Mouse (Mus musculus): ENCODE results near the gene Pfkp. TPM values are rescaled to one million over a fixed set of nuclear protein-coding genes. Genes with fewer than 3 reads are reported as not detected.
A peak's percentile ranks its signal among the peaks of the same experiment; 100 is the strongest.

The Pfkp gene
- total RNA-seq, 2 experiments from 2014 or later = 4.2 to 14.7 TPM

- no peak for ATAC-seq (replicated peaks; ENCODE audit: low FRiP score, poor library complexity, severe bottlenecking)
These were observed 26.7 kb downstream of the Pfkp start for GRCm38 (mm10) chr13:6621831-6622230.

GRCm38 (mm10) chr13:6620250-6620649 lies 28.3 kb downstream of the Pfkp start:
- no peak for ATAC-seq (replicated peaks; ENCODE audit: low FRiP score, poor library complexity, severe bottlenecking)

- ATAC-seq (replicated peaks; ENCODE audit: low FRiP score, poor library complexity, severe bottlenecking) = no peak
These were observed 29.9 kb downstream of the Pfkp start for GRCm38 (mm10) chr13:6618711-6619110.

DNA sequence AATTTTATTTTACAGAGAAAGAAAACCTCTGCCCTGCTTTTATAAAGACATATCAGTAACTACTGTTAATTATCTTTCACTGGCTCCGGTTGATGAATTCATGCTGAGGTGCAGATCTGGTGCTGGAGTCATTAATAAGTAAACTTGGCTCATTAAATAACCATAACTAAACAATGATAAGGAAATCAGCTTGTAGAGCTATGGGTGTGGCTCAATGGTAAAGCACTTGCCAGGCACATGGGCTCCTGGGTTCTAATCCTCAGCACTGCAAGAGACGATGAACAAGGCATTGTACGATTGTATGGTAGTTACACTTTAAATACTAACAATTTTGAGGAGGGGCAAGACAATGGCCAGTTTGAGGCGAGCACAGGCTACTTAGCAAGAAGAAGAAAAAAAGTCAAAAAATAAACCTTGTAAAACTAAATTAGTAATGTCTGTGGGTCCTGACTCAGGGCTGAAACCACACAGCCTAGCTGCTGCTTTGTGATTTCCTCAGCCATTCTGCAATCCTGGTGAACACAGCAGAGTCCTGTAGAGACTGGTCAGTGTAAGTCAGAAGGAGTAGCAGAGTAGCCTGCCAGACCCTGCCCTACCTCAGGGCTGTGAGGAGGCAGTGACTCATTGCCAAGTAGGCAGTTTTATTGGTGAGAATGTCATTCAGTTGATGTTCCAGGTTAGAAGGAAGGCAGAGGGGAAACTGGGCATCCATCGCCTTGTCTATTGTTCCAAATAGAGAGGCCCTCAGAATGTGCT lies 34.7 kb downstream of the Pfkp start:
- no peak for ATAC-seq (replicated peaks; ENCODE audit: low FRiP score, poor library complexity, severe bottlenecking)

GRCm38 (mm10) chr13:6602786-6603409 lies 45.7 kb downstream of the Pfkp start:
- ATAC-seq (replicated peaks; ENCODE audit: low FRiP score, poor library complexity, severe bottlenecking) = no peak

DNA sequence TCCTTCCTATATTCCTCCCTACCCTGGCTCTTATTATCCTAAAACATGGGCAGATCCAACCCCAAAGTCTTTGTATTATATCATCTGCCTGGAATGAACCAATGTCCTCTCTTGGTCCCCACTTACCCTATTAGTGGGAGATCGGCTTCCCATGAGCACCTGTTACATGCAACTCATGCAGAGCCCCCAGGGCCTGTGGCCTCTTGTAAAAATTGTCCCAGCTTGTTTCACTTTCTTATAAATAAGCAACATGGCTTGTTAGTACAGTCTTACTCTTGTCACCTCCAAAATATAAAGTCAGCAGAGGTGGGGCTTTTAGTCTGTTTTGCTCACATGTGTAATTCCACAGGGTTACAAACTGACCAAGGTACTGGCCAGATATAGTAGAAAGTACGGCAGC lies 46.9 kb downstream of the Pfkp start:
- no peak for ATAC-seq (replicated peaks; ENCODE audit: low FRiP score, poor library complexity, severe bottlenecking)

GRCm38 (mm10) chr13:6600626-6601025 lies 48.0 kb downstream of the Pfkp start:
- no peak for ATAC-seq (replicated peaks; ENCODE audit: low FRiP score, poor library complexity, severe bottlenecking)

GRCm38 (mm10) chr13:6597801-6598200 lies 50.8 kb downstream of the Pfkp start:
- ATAC-seq (replicated peaks; ENCODE audit: low FRiP score, poor library complexity, severe bottlenecking) = no peak

GRCm38 (mm10) chr13:6595403-6595802 lies 53.2 kb downstream of the Pfkp start:
- ATAC-seq (replicated peaks; ENCODE audit: low FRiP score, poor library complexity, severe bottlenecking) = no peak

- no peak for ATAC-seq (replicated peaks; ENCODE audit: low FRiP score, poor library complexity, severe bottlenecking)
These were observed 57.7 kb downstream of the Pfkp start for GRCm38 (mm10) chr13:6590846-6591245.

GRCm38 (mm10) chr13:6586009-6586408 lies 62.6 kb downstream of the Pfkp start:
- no peak for ATAC-seq (replicated peaks; ENCODE audit: low FRiP score, poor library complexity, severe bottlenecking)

- no peak for ATAC-seq (replicated peaks; ENCODE audit: low FRiP score, poor library complexity, severe bottlenecking)
These were observed 65.0 kb downstream of the Pfkp start for GRCm38 (mm10) chr13:6583499-6584125.

DNA sequence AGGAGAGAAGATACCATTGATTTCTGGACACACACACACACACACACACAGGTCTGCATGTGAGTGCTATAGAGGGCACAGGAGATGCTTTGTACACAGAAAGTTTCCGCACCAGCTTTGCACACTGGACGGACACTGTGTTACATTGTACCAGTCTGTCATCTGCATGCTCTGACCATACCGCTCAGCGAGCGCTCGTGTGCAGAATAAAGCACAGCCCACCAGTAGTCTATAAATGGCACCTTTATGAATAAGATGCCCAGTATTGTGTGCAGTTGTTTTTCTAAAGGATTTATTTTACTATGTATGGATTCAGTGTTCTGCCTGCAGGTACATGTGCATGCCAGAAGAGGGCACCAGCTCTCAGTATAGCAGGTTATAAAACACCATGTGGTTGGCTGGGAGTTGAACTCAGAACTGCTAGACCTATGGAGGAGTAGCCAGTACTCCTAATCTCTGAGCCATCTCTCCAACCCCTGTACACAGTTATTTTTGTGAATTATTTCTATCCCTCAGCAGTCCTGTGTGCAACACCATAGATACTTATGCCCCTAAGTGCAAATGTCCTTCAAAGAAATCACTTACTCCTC lies 72.6 kb downstream of the Pfkp start:
- ATAC-seq (replicated peaks; ENCODE audit: low FRiP score, poor library complexity, severe bottlenecking) = no peak

DNA sequence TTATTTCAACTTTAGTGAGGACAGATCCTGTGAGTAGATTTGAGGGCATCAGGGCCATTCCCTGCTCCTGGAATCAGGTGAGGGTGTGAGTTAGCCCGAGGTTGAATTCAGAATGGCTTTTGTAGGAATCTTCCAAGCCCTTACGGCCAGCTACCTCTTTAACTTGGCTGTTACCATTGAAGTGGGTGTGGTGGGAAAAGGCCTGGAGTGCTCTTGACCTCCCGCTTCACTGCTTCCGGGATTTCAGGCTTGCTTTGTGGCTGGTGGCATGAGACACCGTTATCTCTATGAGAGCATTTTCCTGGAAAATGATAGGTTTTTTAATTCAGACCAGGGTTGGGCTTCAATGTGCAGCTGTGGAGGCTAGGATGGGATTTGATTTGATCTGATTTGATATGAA lies 83.0 kb downstream of the Pfkp start:
- ATAC-seq (replicated peaks; ENCODE audit: low FRiP score, poor library complexity, severe bottlenecking) = no peak

- no peak for ATAC-seq (replicated peaks; ENCODE audit: low FRiP score, poor library complexity, severe bottlenecking)
These were observed 86.2 kb downstream of the Pfkp start for GRCm38 (mm10) chr13:6562409-6562808.

GRCm38 (mm10) chr13:6557771-6558170 lies 90.8 kb downstream of the Pfkp start:
- ATAC-seq (replicated peaks; ENCODE audit: low FRiP score, poor library complexity, severe bottlenecking) = no peak

GRCm38 (mm10) chr13:6555656-6556055 lies 92.9 kb downstream of the Pfkp start:
- no peak for ATAC-seq (replicated peaks; ENCODE audit: low FRiP score, poor library complexity, severe bottlenecking)

DNA sequence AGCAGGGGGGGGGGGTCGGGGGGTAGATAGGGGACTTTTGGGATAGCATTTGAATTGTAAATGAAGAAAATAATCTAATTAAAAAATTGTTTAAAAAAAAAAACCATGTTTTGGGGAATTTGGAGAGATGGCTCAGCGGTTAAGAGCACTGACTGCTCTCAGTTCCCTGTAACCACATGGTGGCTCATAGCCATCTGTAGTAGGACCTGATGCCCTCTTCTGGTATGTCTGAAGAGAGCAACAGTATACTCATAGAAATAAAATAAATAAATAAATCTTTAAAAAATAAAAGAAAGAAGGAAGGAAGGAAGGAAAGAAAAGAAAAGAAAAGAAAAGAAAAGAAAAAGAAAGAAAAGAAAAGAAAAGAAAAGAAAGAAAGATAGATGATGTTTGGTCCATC lies 94.9 kb downstream of the Pfkp start:
- no peak for ATAC-seq (replicated peaks; ENCODE audit: low FRiP score, poor library complexity, severe bottlenecking)

DNA sequence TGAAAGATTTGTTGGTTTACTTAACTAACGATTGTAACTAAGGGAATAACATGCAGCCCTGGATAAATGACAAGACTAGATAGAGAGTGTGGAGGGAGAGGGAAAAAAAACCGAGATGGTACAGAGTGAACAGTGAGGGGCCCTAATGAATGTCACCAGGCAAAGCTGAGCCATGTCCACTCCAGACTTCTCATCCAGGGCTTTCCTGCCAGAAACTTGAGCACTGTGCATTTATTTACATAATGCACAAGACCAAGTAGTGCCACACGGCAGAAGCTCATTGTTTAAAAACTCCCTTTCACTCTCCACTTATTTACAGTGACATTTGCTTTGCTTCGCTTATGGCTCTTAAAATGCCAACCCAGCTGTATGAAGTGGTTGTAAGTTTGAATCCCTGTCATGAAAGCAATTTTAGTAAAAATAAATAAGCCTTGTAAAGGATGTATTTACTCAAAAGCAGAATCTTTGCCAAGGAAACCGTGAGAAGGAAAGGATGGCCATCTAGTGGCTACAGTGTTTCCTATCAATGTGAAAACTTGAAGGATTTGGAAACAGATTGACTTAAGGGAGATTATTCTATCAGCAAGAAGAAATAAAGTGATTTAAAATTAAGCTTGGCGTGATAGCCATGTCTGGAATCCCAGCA lies 113.2 kb downstream of the Pfkp start:
- ATAC-seq (replicated peaks; ENCODE audit: low FRiP score, poor library complexity, severe bottlenecking) = no peak

DNA sequence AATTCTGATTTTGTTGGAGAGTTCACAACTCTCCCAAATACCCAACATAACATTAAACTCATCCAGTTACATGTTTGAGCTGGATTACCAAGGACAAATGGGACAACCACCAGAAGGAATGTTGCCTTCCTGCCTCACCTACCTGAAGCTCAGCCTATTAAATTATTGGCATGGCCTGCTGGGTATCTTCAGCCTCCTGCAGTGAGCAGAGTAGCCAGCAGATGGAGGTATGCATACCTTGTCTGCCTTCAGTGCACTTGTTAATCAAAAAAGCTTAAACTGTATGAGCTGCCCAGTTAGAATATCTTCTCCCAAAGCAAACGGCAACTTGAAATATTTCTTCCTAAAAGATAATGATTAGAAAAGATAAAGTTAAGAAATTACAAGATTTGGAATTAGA lies 115.9 kb downstream of the Pfkp start:
- ATAC-seq (replicated peaks; ENCODE audit: low FRiP score, poor library complexity, severe bottlenecking) = 0 out of 2 replicates have a peak, but pooled peaks have one; percentile 67
